In genomic region chrX:42148016-42148451, GRCm38 (mm10) we compare ENCODE assay signal across 8 mouse cellular contexts. TPM values are rescaled to one million over a fixed set of nuclear protein-coding genes. Genes with fewer than 3 reads are reported as not detected.
DNase-seq lines count a peak whose midpoint lies in the region; ATAC-seq lines count a peak whose summit lies in the region.

No protein-coding gene starts in this region.

- peak overlapping the region; percentile 54 for H3K4me2 ChIP-seq in forebrain, embryonic 13.5 days
- peak overlapping the region; percentile 48 for H3K4me2 ChIP-seq in hindbrain, embryonic 13.5 days
- peak overlapping the region; percentile 46 for H3K4me2 ChIP-seq in midbrain, embryonic 15.5 days

- DNase-seq in thymus, postnatal 14 days: peak; percentile 26
- DNase-seq in thymus, postnatal 0 days (ENCODE audit: low spot score): no peak
- peak; percentile 14 for DNase-seq in liver
- DNase-seq in left cerebral cortex, adult 11 months (ENCODE audit: low spot score): no peak
- DNase-seq in right cerebral cortex, postnatal 25 days: no peak

- ATAC-seq in forebrain, embryonic 13.5 days: no peak
- ATAC-seq in hindbrain, embryonic 13.5 days (ENCODE audit: low FRiP score): no peak
- no peak for ATAC-seq in midbrain, embryonic 15.5 days (replicated peaks)

- H3K27ac ChIP-seq in forebrain, embryonic 13.5 days: no peak overlapping the region
- no peak overlapping the region for H3K27ac ChIP-seq in hindbrain, embryonic 13.5 days
- H3K27ac ChIP-seq in midbrain, embryonic 15.5 days: no peak overlapping the region

- H3K9me3 ChIP-seq in forebrain, embryonic 13.5 days (replicated peaks): no peaks in the 10 kb centered on the region
- no peaks in the 10 kb centered on the region for H3K9me3 ChIP-seq in hindbrain, embryonic 13.5 days
- H3K9me3 ChIP-seq in midbrain, embryonic 15.5 days: no peaks in the 10 kb centered on the region

- H3K4me1 ChIP-seq in forebrain, embryonic 13.5 days: peaks cover 3% of the 10 kb centered on the region; the same call in 1 of the 2 replicates
- H3K4me1 ChIP-seq in hindbrain, embryonic 13.5 days (replicated peaks): 0 out of 2 replicates have a peak, but pooled peaks cover 2% of the 10 kb centered on the region
- H3K4me1 ChIP-seq in midbrain, embryonic 15.5 days: no peaks in the 10 kb centered on the region

- no peaks in the 10 kb centered on the region for H3K36me3 ChIP-seq in forebrain, embryonic 13.5 days (ENCODE audit: poor library complexity, severe bottlenecking)
- no peaks in the 10 kb centered on the region for H3K36me3 ChIP-seq in hindbrain, embryonic 13.5 days
- H3K36me3 ChIP-seq in midbrain, embryonic 15.5 days (replicated peaks): no peaks in the 10 kb centered on the region

- no peak overlapping the region for H3K4me3 ChIP-seq in forebrain, embryonic 13.5 days
- no peak overlapping the region for H3K4me3 ChIP-seq in hindbrain, embryonic 13.5 days
- 0 out of 2 replicates have a peak overlapping the region, but pooled peaks have one; percentile 47 for H3K4me3 ChIP-seq in midbrain, embryonic 15.5 days

- H3K9ac ChIP-seq in forebrain, embryonic 13.5 days: no peak overlapping the region
- no peak overlapping the region for H3K9ac ChIP-seq in hindbrain, embryonic 13.5 days
- H3K9ac ChIP-seq in midbrain, embryonic 15.5 days: no peak overlapping the region

- WGBS in forebrain, embryonic 13.5 days: 55% methylated on average over 5 of the region's 5 CpGs
- whole genome bisulfite sequencing in hindbrain, embryonic 13.5 days: 66% methylated on average over 5 of the region's 5 CpGs
- WGBS in midbrain, embryonic 15.5 days: 65% methylated on average over 5 of the region's 5 CpGs

- H3K27me3 ChIP-seq in forebrain, embryonic 13.5 days: no peaks in the 10 kb centered on the region
- no peaks in the 10 kb centered on the region for H3K27me3 ChIP-seq in hindbrain, embryonic 13.5 days
- H3K27me3 ChIP-seq in midbrain, embryonic 15.5 days (replicated peaks): no peaks in the 10 kb centered on the region

RNA-seq across cellular contexts. Expression of gene Stag2, which starts 1.1 kb away (rescaled TPM):
- polyA plus RNA-seq in thymus, postnatal 0 days (2015; fragmentation: Nextera tagmentation; extraction: Ambion mirVana): 53.8 and 56.8 TPM in 2 replicates
- 41.0 and 45.0 TPM in 2 replicates for polyA plus RNA-seq in forebrain, embryonic 13.5 days (2015; fragmentation: Nextera tagmentation; extraction: Ambion mirVana)
- 23.0 and 24.4 TPM in 2 replicates for polyA plus RNA-seq in hindbrain, embryonic 13.5 days (2015; fragmentation: Nextera tagmentation; extraction: Ambion mirVana)
- 18.2 and 18.7 TPM in 2 replicates for polyA plus RNA-seq in midbrain, embryonic 15.5 days (2015; fragmentation: Nextera tagmentation; extraction: Ambion mirVana)

Comparison
In these comparisons a context has a peak if more than half of its experiments do, and no peak if none do; other contexts are left out.
1. DNase-seq: peak in thymus, postnatal 14 days (single experiment) and liver (single experiment); none in thymus, postnatal 0 days (single experiment), left cerebral cortex, adult 11 months (single experiment) and right cerebral cortex, postnatal 25 days (single experiment).
2. Peak in every context shown above with its lines, with median percentiles within 50 percentile points of each other: H3K4me2 ChIP-seq.